Mouse (Mus musculus) splenic B cell, adult 2 months (primary cell): ENCODE data around the gene Ogfr.

Experiments
- DNase-seq: peaks from one replicate; pipeline ENCODE4 v3.0.0-alpha.2; 2011; ENCODE audit warnings: low read depth, low spot score
- H3K27me3 ChIP-seq: 2 replicates; pipeline ENCODE4 v1.6.1; 2012; ENCODE audit warnings: mild to moderate bottlenecking, low read length, moderate library complexity, mixed read lengths; ENCODE audit not compliant: control insufficient read depth, poor library complexity, insufficient read depth, severe bottlenecking
- H3K36me3 ChIP-seq: 2 replicates; pipeline ENCODE4 v1.6.1; 2012; ENCODE audit warnings: mild to moderate bottlenecking, low read length, moderate library complexity, mixed read lengths; ENCODE audit not compliant: control insufficient read depth, poor library complexity, insufficient read depth, severe bottlenecking

The Ogfr gene

GRCm38 (mm10) chr2:180589123-180589831 lies at the start of gene Ogfr:
TSS of gene Ogfr (plus strand) at chr2:180589245.
- Histone ChIP-seq H3K36me3 (peaks cover 2% of the 10 kb centered on the region; the same call in 1 of the 2 replicates), H3K27me3 (no peaks in the 10 kb centered on the region)
- peak; percentile 87 for DNase-seq

- DNase-seq: no peak
- no peaks in the 10 kb centered on the region for H3K27me3 ChIP-seq
- no peaks in the 10 kb centered on the region for H3K36me3 ChIP-seq
These were observed 45.4 kb upstream of the Ogfr start for GRCm38 (mm10) chr2:180543675-180544074.

- no peaks in the 10 kb centered on the region for H3K36me3 ChIP-seq
- H3K27me3 ChIP-seq: no peaks in the 10 kb centered on the region
- DNase-seq: no peak
These were observed 44.0 kb upstream of the Ogfr start for GRCm38 (mm10) chr2:180545046-180545445.

- H3K36me3 ChIP-seq: no peaks in the 10 kb centered on the region
- DNase-seq: no peak
- H3K27me3 ChIP-seq: no peaks in the 10 kb centered on the region
These were observed 41.5 kb upstream of the Ogfr start for GRCm38 (mm10) chr2:180547384-180548106.

- Histone ChIP-seq H3K36me3 (no peaks in the 10 kb centered on the region), H3K27me3 (no peaks in the 10 kb centered on the region)
- no peak for DNase-seq
These were observed 36.7 kb upstream of the Ogfr start for GRCm38 (mm10) chr2:180552340-180552739.

- peak; percentile 8 for DNase-seq
- Histone ChIP-seq H3K36me3 (no peaks in the 10 kb centered on the region), H3K27me3 (no peaks in the 10 kb centered on the region)
These were observed 33.8 kb upstream of the Ogfr start for GRCm38 (mm10) chr2:180555219-180555618.

GRCm38 (mm10) chr2:180556470-180556869 lies 32.6 kb upstream of the Ogfr start:
- Histone ChIP-seq H3K27me3 (no peaks in the 10 kb centered on the region), H3K36me3 (no peaks in the 10 kb centered on the region)
- no peak for DNase-seq

- peak; percentile 44 for DNase-seq
- Histone ChIP-seq H3K27me3 (no peaks in the 10 kb centered on the region), H3K36me3 (no peaks in the 10 kb centered on the region)
These were observed 28.8 kb upstream of the Ogfr start for GRCm38 (mm10) chr2:180560245-180560644.

- Histone ChIP-seq H3K27me3 (no peaks in the 10 kb centered on the region), H3K36me3 (no peaks in the 10 kb centered on the region)
- DNase-seq: no peak
These were observed 26.9 kb upstream of the Ogfr start for GRCm38 (mm10) chr2:180562146-180562545.

GRCm38 (mm10) chr2:180563296-180563695 lies 25.7 kb upstream of the Ogfr start:
- DNase-seq: no peak
- H3K27me3 ChIP-seq: no peaks in the 10 kb centered on the region
- H3K36me3 ChIP-seq: no peaks in the 10 kb centered on the region

GRCm38 (mm10) chr2:180563841-180564240 lies 25.2 kb upstream of the Ogfr start:
- Histone ChIP-seq H3K27me3 (no peaks in the 10 kb centered on the region), H3K36me3 (no peaks in the 10 kb centered on the region)
- no peak for DNase-seq

- DNase-seq: peak; percentile 88
- Histone ChIP-seq H3K27me3 (no peaks in the 10 kb centered on the region), H3K36me3 (no peaks in the 10 kb centered on the region)
These were observed 22.7 kb upstream of the Ogfr start for GRCm38 (mm10) chr2:180566240-180566913.

GRCm38 (mm10) chr2:180569028-180569643 lies 19.9 kb upstream of the Ogfr start:
- Histone ChIP-seq H3K27me3 (no peaks in the 10 kb centered on the region), H3K36me3 (no peaks in the 10 kb centered on the region)
- DNase-seq: no peak

- Histone ChIP-seq H3K27me3 (no peaks in the 10 kb centered on the region), H3K36me3 (no peaks in the 10 kb centered on the region)
- peak; percentile 57 for DNase-seq
These were observed 12.6 kb upstream of the Ogfr start for GRCm38 (mm10) chr2:180576482-180576881.

- Histone ChIP-seq H3K36me3 (no peaks in the 10 kb centered on the region), H3K27me3 (no peaks in the 10 kb centered on the region)
- DNase-seq: peak; percentile 89
These were observed 10.4 kb upstream of the Ogfr start for GRCm38 (mm10) chr2:180578686-180579085.
